Mouse (Mus musculus): ENCODE results near the gene Vamp5. TPM values are rescaled to one million over a fixed set of nuclear protein-coding genes. Genes with fewer than 3 reads are reported as not detected.

The Vamp5 gene
- polyA plus RNA-seq, 1 experiment from 2014 or later: 13.0 TPM

GRCm38 (mm10) chr6:72345633-72346032 is 34.6 kb downstream of the Vamp5 start:
- H3K4me3 ChIP-seq: peak overlapping the region; percentile 97
- peak overlapping the region; percentile 93 for H3K27ac ChIP-seq
- peaks cover 51% of the 10 kb centered on the region for H3K4me1 ChIP-seq
- no peak for DNase-seq (ENCODE audit: extremely low spot score, low spot score)
- 61% methylated on average over 6 of the region's 6 CpGs for WGBS
- peaks cover 44% of the 10 kb centered on the region for H3K36me3 ChIP-seq (replicated peaks)
- no peaks in the 10 kb centered on the region for H3K9me3 ChIP-seq
- H3K27me3 ChIP-seq (ENCODE audit: poor library complexity, severe bottlenecking): no peaks in the 10 kb centered on the region

GRCm38 (mm10) chr6:72345074-72345567 is 35.1 kb downstream of the Vamp5 start, which contains the start of gene Usp39:
Usp39 (minus strand) TSS chr6:72345184.
- Histone ChIP-seq H3K27ac (peak within 1 kb of the TSS; percentile 93), H3K36me3 (replicated peaks) (peaks cover 43% of the 10 kb centered on the region), H3K9me3 (no peaks in the 10 kb centered on the region), H3K4me1 (peaks cover 56% of the 10 kb centered on the region), H3K4me3 (peak within 1 kb of the TSS; percentile 97), H3K27me3 (ENCODE audit: poor library complexity, severe bottlenecking) (no peaks in the 10 kb centered on the region)
- peak; percentile 91 for DNase-seq (ENCODE audit: extremely low spot score, low spot score)
- under 1% methylated on average over 30 of the region's 30 CpGs for WGBS

GRCm38 (mm10) chr6:72344396-72345073 is 35.7 kb downstream of the Vamp5 start:
- under 1% methylated on average over 42 of the region's 42 CpGs for WGBS
- H3K9me3 ChIP-seq: no peaks in the 10 kb centered on the region
- H3K4me1 ChIP-seq: peaks cover 60% of the 10 kb centered on the region

GRCm38 (mm10) chr6:72340481-72340880 is 39.8 kb downstream of the Vamp5 start:
- Histone ChIP-seq H3K4me1 (peaks cover 30% of the 10 kb centered on the region), H3K4me3 (no peak overlapping the region), H3K27ac (no peak overlapping the region), H3K36me3 (replicated peaks) (peaks cover 70% of the 10 kb centered on the region), H3K27me3 (ENCODE audit: poor library complexity, severe bottlenecking) (no peaks in the 10 kb centered on the region), H3K9me3 (no peaks in the 10 kb centered on the region)
- 75% methylated on average over 2 of the region's 2 CpGs for WGBS
- no peak for DNase-seq (ENCODE audit: extremely low spot score, low spot score)

More at GRCm38 (mm10) chr6:72344396-72345073, 35.7 kb downstream of the Vamp5 start:
- no peaks in the 10 kb centered on the region for H3K27me3 ChIP-seq (ENCODE audit: poor library complexity, severe bottlenecking)
- peak overlapping the region; percentile 93 for H3K27ac ChIP-seq
- peaks cover 43% of the 10 kb centered on the region for H3K36me3 ChIP-seq (replicated peaks)
- H3K4me3 ChIP-seq: peak overlapping the region; percentile 97
- DNase-seq (ENCODE audit: extremely low spot score, low spot score): no peak

GRCm38 (mm10) chr6:72333111-72333510 is 47.2 kb downstream of the Vamp5 start:
- Histone ChIP-seq H3K27ac (no peak overlapping the region), H3K4me1 (no peaks in the 10 kb centered on the region), H3K4me3 (no peak overlapping the region), H3K27me3 (ENCODE audit: poor library complexity, severe bottlenecking) (no peaks in the 10 kb centered on the region), H3K9me3 (no peaks in the 10 kb centered on the region), H3K36me3 (replicated peaks) (peaks cover 100% of the 10 kb centered on the region)
- no peak for DNase-seq (ENCODE audit: extremely low spot score, low spot score)
- 83% methylated on average over 5 of the region's 5 CpGs for WGBS

- Histone ChIP-seq H3K4me1 (no peaks in the 10 kb centered on the region), H3K36me3 (replicated peaks) (peaks cover 99% of the 10 kb centered on the region), H3K9me3 (no peaks in the 10 kb centered on the region), H3K27ac (no peak overlapping the region), H3K4me3 (no peak overlapping the region), H3K27me3 (ENCODE audit: poor library complexity, severe bottlenecking) (no peaks in the 10 kb centered on the region)
- DNase-seq (ENCODE audit: extremely low spot score, low spot score): no peak
- 94% methylated on average over 4 of the region's 4 CpGs for WGBS
Measured at GRCm38 (mm10) chr6:72330133-72330532, 50.1 kb downstream of the Vamp5 start.

GRCm38 (mm10) chr6:72329019-72329418 is 51.2 kb downstream of the Vamp5 start:
- DNase-seq (ENCODE audit: extremely low spot score, low spot score): no peak
- H3K4me3 ChIP-seq: no peak overlapping the region
- H3K27ac ChIP-seq: no peak overlapping the region
- H3K9me3 ChIP-seq: no peaks in the 10 kb centered on the region
- no peaks in the 10 kb centered on the region for H3K27me3 ChIP-seq (ENCODE audit: poor library complexity, severe bottlenecking)
- WGBS: 94% methylated on average over 5 of the region's 5 CpGs
- peaks cover 99% of the 10 kb centered on the region for H3K36me3 ChIP-seq (replicated peaks)
- no peaks in the 10 kb centered on the region for H3K4me1 ChIP-seq

GRCm38 (mm10) chr6:72326274-72326673 is 54.0 kb downstream of the Vamp5 start:
- no peak overlapping the region for H3K27ac ChIP-seq
- H3K36me3 ChIP-seq (replicated peaks): peaks cover 99% of the 10 kb centered on the region
- H3K27me3 ChIP-seq (ENCODE audit: poor library complexity, severe bottlenecking): no peaks in the 10 kb centered on the region
- H3K4me1 ChIP-seq: no peaks in the 10 kb centered on the region
- H3K4me3 ChIP-seq: no peak overlapping the region
- no peaks in the 10 kb centered on the region for H3K9me3 ChIP-seq
- WGBS: 77% methylated on average over 6 of the region's 6 CpGs
- no peak for DNase-seq (ENCODE audit: extremely low spot score, low spot score)

- DNase-seq (ENCODE audit: extremely low spot score, low spot score): no peak
- H3K27ac ChIP-seq: no peak overlapping the region
- H3K9me3 ChIP-seq: no peaks in the 10 kb centered on the region
- H3K4me1 ChIP-seq: no peaks in the 10 kb centered on the region
- WGBS: 92% methylated on average over 6 of the region's 6 CpGs
- H3K27me3 ChIP-seq (ENCODE audit: poor library complexity, severe bottlenecking): no peaks in the 10 kb centered on the region
- no peak overlapping the region for H3K4me3 ChIP-seq
- peaks cover 99% of the 10 kb centered on the region for H3K36me3 ChIP-seq (replicated peaks)
Measured at GRCm38 (mm10) chr6:72323786-72324508, 56.3 kb downstream of the Vamp5 start.

GRCm38 (mm10) chr6:72322936-72323335 is 57.3 kb downstream of the Vamp5 start:
- peaks cover 99% of the 10 kb centered on the region for H3K36me3 ChIP-seq (replicated peaks)
- H3K27me3 ChIP-seq (ENCODE audit: poor library complexity, severe bottlenecking): no peaks in the 10 kb centered on the region
- H3K4me3 ChIP-seq: no peak overlapping the region
- no peak overlapping the region for H3K27ac ChIP-seq
- H3K9me3 ChIP-seq: no peaks in the 10 kb centered on the region
- WGBS: 94% methylated on average over 3 of the region's 3 CpGs
- DNase-seq (ENCODE audit: extremely low spot score, low spot score): no peak
- no peaks in the 10 kb centered on the region for H3K4me1 ChIP-seq

- Histone ChIP-seq H3K27me3 (ENCODE audit: poor library complexity, severe bottlenecking) (no peaks in the 10 kb centered on the region), H3K9me3 (no peaks in the 10 kb centered on the region), H3K4me3 (no peak overlapping the region), H3K36me3 (replicated peaks) (peaks cover 97% of the 10 kb centered on the region), H3K27ac (no peak overlapping the region), H3K4me1 (no peaks in the 10 kb centered on the region)
- no peak for DNase-seq (ENCODE audit: extremely low spot score, low spot score)
- 88% methylated on average over 11 of the region's 11 CpGs for WGBS
Measured at GRCm38 (mm10) chr6:72319019-72319418, 61.2 kb downstream of the Vamp5 start.
